Mouse (Mus musculus) erythroblast, embryonic 14.5 days (primary cell): ENCODE measurements around the gene Olfr173. TPM values are rescaled to one million over a fixed set of nuclear protein-coding genes. Genes with fewer than 3 reads are reported as not detected.

Experiments
- H3K27me3 ChIP-seq: 2 replicates; pipeline ENCODE4 v1.6.1; 2012; ENCODE audit warnings: inconsistent platforms; ENCODE audit not compliant: control insufficient read depth
- H3K36me3 ChIP-seq: 2 replicates; pipeline ENCODE4 v1.6.1; 2012; ENCODE audit warnings: mild to moderate bottlenecking, inconsistent platforms; ENCODE audit not compliant: control insufficient read depth
- H3K4me1 ChIP-seq: 2 replicates; pipeline ENCODE4 v1.6.1; 2012; ENCODE audit warnings: inconsistent platforms; ENCODE audit not compliant: control insufficient read depth
- H3K4me3 ChIP-seq: replicated peaks from 2 replicates; pipeline ENCODE3; 2012; ENCODE audit warnings: moderate library complexity, mild to moderate bottlenecking, inconsistent platforms
- H3K9me3 ChIP-seq: 2 replicates; pipeline ENCODE4 v1.6.1; 2012; ENCODE audit warnings: low read length, inconsistent platforms, mixed read lengths; ENCODE audit not compliant: control insufficient read depth
- GATA1 ChIP-seq: IDR thresholded peaks from 2 replicates; pipeline ENCODE4 v1.6.1; 2012; ENCODE audit warnings: low read length, inconsistent platforms, mixed read lengths
- TAL1 ChIP-seq: IDR thresholded peaks from 3 replicates; pipeline ENCODE4 v1.6.1; 2012; ENCODE audit warnings: low read length, inconsistent platforms, mixed read lengths
- polyA plus RNA-seq: library from polyadenylated mRNA; stranded (reverse); fragments of >175 nt; gene quantifications from 2 replicates; pipeline ENCODE4 v1.2.3, GENCODE M21; 2012

Gene Olfr173
- polyA plus RNA-seq, result not detected in 2 replicates

GRCm38 (mm10) chr16:58800168-58800567 lies at the start of gene Olfr173:
Gene Olfr173, minus strand, starts transcription at chr16:58800268.
- no peaks in the 10 kb centered on the region for H3K36me3 ChIP-seq
- H3K9me3 ChIP-seq, result no peaks in the 10 kb centered on the region
- no peak for TF ChIP-seq GATA1
- no peak for TF ChIP-seq TAL1

GRCm38 (mm10) chr16:58826732-58827319 lies 26.8 kb upstream of the Olfr173 start, which contains the start of gene Olfr175-ps1:
Gene Olfr175-ps1, minus strand, starts transcription at chr16:58826782.
- Histone ChIP-seq H3K36me3 (no peaks in the 10 kb centered on the region), H3K4me3 (no peak within 1 kb of the TSS), H3K4me1 (no peaks in the 10 kb centered on the region), H3K9me3 (peaks cover 2% of the 10 kb centered on the region; the same call in 1 of the 2 replicates), H3K27me3 (no peaks in the 10 kb centered on the region)
- TF ChIP-seq TAL1, result no peak
- TF ChIP-seq GATA1, result no peak

More at GRCm38 (mm10) chr16:58800168-58800567, at the start of gene Olfr173:
- Histone ChIP-seq H3K4me1 (no peaks in the 10 kb centered on the region), H3K27me3 (no peaks in the 10 kb centered on the region), H3K4me3 (no peak within 1 kb of the TSS)

DNA sequence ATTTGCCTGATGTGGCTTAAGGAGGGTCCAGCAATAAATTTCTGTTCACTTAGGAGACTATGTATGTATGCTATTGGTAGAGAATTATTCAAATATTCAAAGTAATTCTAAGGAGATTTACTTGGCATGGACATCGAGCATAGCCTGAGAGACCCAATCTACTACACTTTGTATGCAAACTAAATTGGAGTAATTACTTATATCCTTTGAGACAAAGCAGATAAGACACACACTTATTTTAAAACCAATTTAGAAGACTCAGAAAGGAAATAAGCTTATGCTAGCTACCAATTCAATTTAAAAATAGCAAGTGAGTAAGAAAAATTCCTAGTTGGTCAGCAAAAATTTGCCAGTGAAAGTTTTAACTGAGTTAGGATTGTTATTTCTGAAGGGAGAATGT lies 37.0 kb downstream of the Olfr173 start, which contains the start of gene Olfr172:
Gene Olfr172, minus strand, starts transcription at position 101 of the 400 bp plus-strand sequence.
- H3K9me3 ChIP-seq, result 0 out of 2 replicates have a peak, but pooled peaks cover 2% of the 10 kb centered on the region

GRCm38 (mm10) chr16:58756191-58756590 lies 43.9 kb downstream of the Olfr173 start:
- H3K27me3 ChIP-seq, result no peaks in the 10 kb centered on the region
- no peaks in the 10 kb centered on the region for H3K9me3 ChIP-seq
- H3K4me3 ChIP-seq, result no peak overlapping the region
- peaks cover under 1% of the 10 kb centered on the region; the same call in 1 of the 2 replicates for H3K4me1 ChIP-seq
- no peaks in the 10 kb centered on the region for H3K36me3 ChIP-seq
- no peak for TF ChIP-seq TAL1
- no peak for TF ChIP-seq GATA1

More for the DNA sequence above, 37.0 kb downstream of the Olfr173 start, which contains the start of gene Olfr172:
- H3K27me3 ChIP-seq, result no peaks in the 10 kb centered on the region
- no peaks in the 10 kb centered on the region for H3K4me1 ChIP-seq
- no peak within 1 kb of the TSS for H3K4me3 ChIP-seq
- TF ChIP-seq GATA1 (no peak), TAL1 (no peak)
- no peaks in the 10 kb centered on the region for H3K36me3 ChIP-seq

GRCm38 (mm10) chr16:58751314-58751713 lies 48.8 kb downstream of the Olfr173 start:
- H3K4me1 ChIP-seq, result peaks cover 11% of the 10 kb centered on the region
- TF ChIP-seq TAL1 (no peak), GATA1 (no peak)
- H3K27me3 ChIP-seq, result no peaks in the 10 kb centered on the region
- no peak overlapping the region for H3K4me3 ChIP-seq
- H3K9me3 ChIP-seq, result no peaks in the 10 kb centered on the region
- no peaks in the 10 kb centered on the region for H3K36me3 ChIP-seq

GRCm38 (mm10) chr16:58746715-58747114 lies 53.4 kb downstream of the Olfr173 start:
- H3K27me3 ChIP-seq, result no peaks in the 10 kb centered on the region
- peaks cover 11% of the 10 kb centered on the region for H3K4me1 ChIP-seq
- H3K4me3 ChIP-seq, result no peak overlapping the region
- H3K9me3 ChIP-seq, result no peaks in the 10 kb centered on the region
- H3K36me3 ChIP-seq, result no peaks in the 10 kb centered on the region
- TF ChIP-seq GATA1 (no peak), TAL1 (no peak)

Other genes starting within 250 kb of the Olfr173 start
- gene Gm813, start 183.3 kb downstream of the Olfr173 start, polyA plus RNA-seq, result not detected in 2 replicates
- gene E330017A01Rik, start 161.5 kb downstream of the Olfr173 start, polyA plus RNA-seq, result 0.04 TPM in 1 of 2 replicates, not detected in the other
- gene Cpox, start 130.0 kb downstream of the Olfr173 start, polyA plus RNA-seq, result 45.0 and 55.5 TPM in 2 replicates
- not detected in 2 replicates for gene Gpr15, start 81.2 kb downstream of the Olfr173 start, polyA plus RNA-seq
- 0.21 and 0.29 TPM in 2 replicates for gene Cldnd1, start 72.4 kb downstream of the Olfr173 start, polyA plus RNA-seq
- 0.04 TPM in 1 of 2 replicates, not detected in the other for gene Olfr172, start 37.1 kb downstream of the Olfr173 start, polyA plus RNA-seq
- gene Olfr175-ps1, start 26.5 kb upstream of the Olfr173 start, polyA plus RNA-seq, result not detected in 2 replicates
- gene Olfr177, start 74.5 kb upstream of the Olfr173 start, polyA plus RNA-seq, result not detected in 2 replicates
- gene Olfr178, start 91.8 kb upstream of the Olfr173 start, polyA plus RNA-seq, result not detected in 2 replicates
- gene Olfr181, start 128.5 kb upstream of the Olfr173 start, polyA plus RNA-seq, result not detected in 2 replicates
- gene Olfr180, start 129.1 kb upstream of the Olfr173 start, polyA plus RNA-seq, result not detected in 2 replicates
- not detected in 2 replicates for gene Olfr183, start 195.1 kb upstream of the Olfr173 start, polyA plus RNA-seq
- gene Olfr186, start 230.0 kb upstream of the Olfr173 start, polyA plus RNA-seq, result 0.03 TPM in 1 of 2 replicates, not detected in the other
- not detected in 2 replicates for gene Olfr187, start 239.5 kb upstream of the Olfr173 start, polyA plus RNA-seq